Mouse (Mus musculus): ENCODE measurements at regions not wholly inside any gene's neighbourhood (a gene's known extent, or its start where the extent isn't known, plus 50 kb on each side); places are given as distances from the start of the nearest gene placed in this dataset.

DNA sequence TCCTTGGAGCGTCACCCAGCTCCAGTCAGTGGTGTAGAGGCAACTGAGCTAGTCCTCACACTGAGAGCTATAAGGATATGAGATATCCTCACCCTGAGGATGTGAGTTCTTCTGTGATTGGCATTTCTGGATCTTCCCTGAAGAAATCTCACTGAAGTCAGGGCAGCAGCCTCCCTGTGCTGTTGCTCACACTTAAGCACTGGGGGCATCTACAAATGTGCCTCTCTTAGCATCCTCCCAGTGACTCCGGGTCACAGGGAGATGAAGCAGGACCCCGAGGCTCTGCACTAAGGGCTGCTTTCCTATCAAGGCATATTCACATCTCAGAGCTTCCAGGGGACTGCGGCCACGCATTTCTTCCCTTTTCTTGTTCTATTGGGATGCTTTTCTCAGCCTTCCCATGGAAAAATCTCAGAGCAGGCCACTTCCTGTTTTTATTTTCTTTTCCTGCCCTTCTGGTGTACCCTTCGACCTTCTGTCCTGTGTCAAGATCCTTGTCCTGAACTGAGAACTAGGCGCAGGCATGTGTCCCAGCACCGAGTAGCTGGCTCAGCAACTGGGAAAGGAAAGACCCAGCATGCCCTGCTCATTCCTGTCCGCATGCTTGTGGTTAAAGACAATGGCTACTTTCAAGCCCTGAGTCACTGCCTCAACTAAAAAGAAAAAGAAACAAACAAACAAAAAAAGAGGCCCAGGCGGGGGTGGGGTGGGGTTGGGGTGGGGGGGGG is 92.8 kb downstream of the Tomm20 start:
- TF ChIP-seq CTCF (IDR thresholded peaks at IDR 0.05) (no peak), EP300 (IDR thresholded peaks at IDR 0.05) (0 out of 2 replicates have a peak, but pooled peaks have one; percentile 7)
